Mouse (Mus musculus) liver, embryonic 14.5 days (tissue): ENCODE data around the gene Fam32a.

ENCODE experiments used
- CTCF ChIP-seq: IDR thresholded peaks from 2 replicates; pipeline ENCODE4 v1.5.1; 2016; ENCODE audit warnings: antibody characterized with exemption, low read depth, control low read depth
- EP300 ChIP-seq: IDR thresholded peaks from 2 replicates; pipeline ENCODE4 v1.6.1; 2016; ENCODE audit warnings: antibody characterized with exemption, low read depth

- TF ChIP-seq CTCF (no peak), EP300 (no peak)
Observed at GRCm38 (mm10) chr8:72208582-72208981, 10.9 kb upstream of the Fam32a start.
